Mouse (Mus musculus): ENCODE data around the gene Podxl2. TPM values are rescaled to one million over a fixed set of nuclear protein-coding genes. Genes with fewer than 3 reads are reported as not detected.

The Podxl2 gene
- total RNA-seq, 2 experiments from 2014 or later = 178 to 179 TPM

GRCm38 (mm10) chr6:88804966-88805577 is 69.8 kb downstream of the Podxl2 start:
- DNase-seq (ENCODE audit: extremely low spot score in 1 of 2, low spot score in 1 of 2) = no peak

- no peak for DNase-seq (ENCODE audit: extremely low spot score in 1 of 2, low spot score in 1 of 2)
Observed at GRCm38 (mm10) chr6:88803957-88804695, 70.7 kb downstream of the Podxl2 start.

- no peak for DNase-seq (ENCODE audit: extremely low spot score in 1 of 2, low spot score in 1 of 2)
Observed at GRCm38 (mm10) chr6:88803051-88803450, 71.8 kb downstream of the Podxl2 start.

GRCm38 (mm10) chr6:88800735-88801134 is 74.1 kb downstream of the Podxl2 start:
- no peak for DNase-seq (ENCODE audit: extremely low spot score in 1 of 2, low spot score in 1 of 2)

- no peak for DNase-seq (ENCODE audit: extremely low spot score in 1 of 2, low spot score in 1 of 2)
Observed at GRCm38 (mm10) chr6:88800191-88800590, 74.7 kb downstream of the Podxl2 start.

- no peak for DNase-seq (ENCODE audit: extremely low spot score in 1 of 2, low spot score in 1 of 2)
Observed at GRCm38 (mm10) chr6:88794561-88794971, 80.3 kb downstream of the Podxl2 start.

- no peak for DNase-seq (ENCODE audit: extremely low spot score in 1 of 2, low spot score in 1 of 2)
Observed at GRCm38 (mm10) chr6:88793872-88794271, 81.0 kb downstream of the Podxl2 start.

- no peak for DNase-seq (ENCODE audit: extremely low spot score in 1 of 2, low spot score in 1 of 2)
Observed at GRCm38 (mm10) chr6:88793243-88793642, 81.6 kb downstream of the Podxl2 start.

Other genes with a start within 250 kb of the Podxl2 start
- gene Kbtbd12, start 237.1 kb downstream of the Podxl2 start, total RNA-seq (2021) = under 1 TPM in 1 of 2 experiments, not detected in 1; 0.25 TPM
- 100 to 1,000 TPM; 190 to 192 TPM for gene Mgll, start 150.6 kb downstream of the Podxl2 start, total RNA-seq (2021)
- 10 to 100 TPM; 32.7 to 34.1 TPM for gene Abtb1, start 33.1 kb downstream of the Podxl2 start, total RNA-seq (2021)
- 1 to 10 TPM; 5.5 to 6.6 TPM for gene Mcm2, start 23.7 kb upstream of the Podxl2 start, total RNA-seq (2021)
- gene Tpra1, start 27.2 kb upstream of the Podxl2 start, total RNA-seq (2021) = 10 to 100 TPM; 35.1 to 45.1 TPM